Mouse (Mus musculus): ENCODE results near the gene Abcb9. TPM values are rescaled to one million over a fixed set of nuclear protein-coding genes. Genes with fewer than 3 reads are reported as not detected.
A peak's percentile ranks its signal among the peaks of the same experiment; 100 is the strongest.

The Abcb9 gene
- total and polyA plus RNA-seq, 2 experiments from 2014 or later: 29.6 to 42.1 TPM

DNA sequence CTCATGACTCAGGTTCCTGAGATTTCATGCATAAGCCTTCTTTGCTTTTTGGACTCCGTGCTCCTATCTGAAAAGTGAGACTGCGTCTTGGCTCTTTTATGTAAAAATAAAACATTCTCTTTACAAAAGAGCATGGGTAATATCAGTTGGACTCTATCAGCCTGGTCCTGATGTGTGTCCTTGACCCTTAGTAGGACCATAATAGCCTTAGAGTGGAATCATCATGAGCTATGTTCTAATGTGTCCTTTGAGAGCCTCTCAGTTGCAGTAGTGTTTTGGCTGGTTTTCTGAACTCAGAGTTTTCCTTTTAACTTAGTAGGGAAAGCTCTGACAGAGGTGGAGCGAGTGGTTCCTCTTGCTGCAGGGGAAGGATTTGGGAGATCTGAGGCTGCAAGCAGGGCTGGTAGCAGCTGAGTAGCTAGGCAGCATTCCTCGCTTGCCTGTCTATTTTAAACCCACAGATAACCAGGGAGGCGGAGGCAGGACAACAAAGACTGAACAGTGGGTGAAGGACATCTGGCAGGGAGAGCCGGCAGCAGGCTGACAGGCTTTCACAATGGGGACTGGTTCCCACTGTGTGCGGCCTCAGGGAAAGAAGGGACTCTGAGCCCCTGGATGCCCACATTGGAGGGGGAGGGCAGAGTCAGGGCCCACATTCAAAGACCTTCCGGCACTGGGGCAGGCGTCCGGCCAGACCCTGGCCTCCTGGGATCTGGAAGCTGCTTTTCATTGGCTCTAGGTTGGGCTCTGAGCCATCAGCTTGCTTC lies 52.2 kb downstream of the Abcb9 start:
- 17% methylated on average over 10 of the region's 10 CpGs for WGBS

GRCm38 (mm10) chr5:124041097-124041496 lies 54.5 kb downstream of the Abcb9 start:
- DNase-seq (ENCODE audit: low spot score) (no peak), ATAC-seq (ENCODE audit: low FRiP score) (no peak)
- 70% methylated on average over 9 of the region's 9 CpGs for WGBS
- Histone ChIP-seq H3K9ac (replicated peaks; ENCODE audit: low read length, poor library complexity, severe bottlenecking) (no peak overlapping the region), H3K4me2 (ENCODE audit: low read depth, low read length, poor library complexity, severe bottlenecking) (no peak overlapping the region), H3K27ac (ENCODE audit: low read depth, low read length) (no peak overlapping the region), H3K4me1 (ENCODE audit: insufficient read depth, low read length) (peaks cover 3% of the 10 kb centered on the region; the same call in 1 of the 2 replicates), H3K36me3 (ENCODE audit: insufficient read depth, low read length) (no peaks in the 10 kb centered on the region), H3K4me3 (ENCODE audit: low read depth, low read length) (no peak overlapping the region), H3K9me3 (ENCODE audit: low read length) (no peaks in the 10 kb centered on the region), H3K27me3 (ENCODE audit: insufficient read depth, low read length) (no peaks in the 10 kb centered on the region)
- no peak for TF ChIP-seq CTCF (IDR thresholded peaks at IDR 0.05)

More for the DNA sequence above, 52.2 kb downstream of the Abcb9 start:
- DNase-seq (ENCODE audit: low spot score): peak; percentile 94
- Histone ChIP-seq H3K9ac (replicated peaks; ENCODE audit: low read length, poor library complexity, severe bottlenecking) (peak overlapping the region; percentile 5; the same call in 1 of the 2 replicates), H3K9me3 (ENCODE audit: low read length) (no peaks in the 10 kb centered on the region), H3K4me2 (ENCODE audit: low read depth, low read length, poor library complexity, severe bottlenecking) (no peak overlapping the region), H3K36me3 (ENCODE audit: insufficient read depth, low read length) (no peaks in the 10 kb centered on the region), H3K27me3 (ENCODE audit: insufficient read depth, low read length) (no peaks in the 10 kb centered on the region), H3K27ac (ENCODE audit: low read depth, low read length) (peak overlapping the region; percentile 68), H3K4me3 (ENCODE audit: low read depth, low read length) (no peak overlapping the region), H3K4me1 (ENCODE audit: insufficient read depth, low read length) (peaks cover 3% of the 10 kb centered on the region; the same call in 1 of the 2 replicates)
- ATAC-seq (ENCODE audit: low FRiP score): peak; percentile 92
- TF ChIP-seq CTCF (IDR thresholded peaks at IDR 0.05): no peak

DNA sequence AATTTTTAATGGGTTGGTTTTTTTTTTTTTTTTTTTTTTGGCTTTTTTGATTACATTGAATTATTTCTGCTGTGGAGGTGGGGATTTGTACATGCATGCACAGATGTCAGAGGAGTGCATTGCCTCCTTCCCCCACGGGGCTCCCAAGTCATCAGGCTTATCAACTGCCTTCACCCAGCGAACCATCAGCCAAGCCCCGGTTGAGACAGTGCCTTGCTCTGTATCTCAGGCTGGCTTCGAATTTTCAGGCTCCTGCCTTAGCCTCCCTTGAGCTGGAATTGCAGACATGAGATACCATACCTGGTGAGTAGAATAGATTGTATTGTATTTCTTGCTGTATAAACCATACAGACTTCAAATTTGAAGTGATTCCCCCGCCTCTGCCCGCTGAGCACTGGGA lies 56.0 kb downstream of the Abcb9 start:
- Histone ChIP-seq H3K4me1 (ENCODE audit: insufficient read depth, low read length) (no peaks in the 10 kb centered on the region; the same call in 1 of the 2 replicates), H3K4me2 (ENCODE audit: low read depth, low read length, poor library complexity, severe bottlenecking) (no peak overlapping the region), H3K36me3 (ENCODE audit: insufficient read depth, low read length) (no peaks in the 10 kb centered on the region), H3K9me3 (ENCODE audit: low read length) (no peaks in the 10 kb centered on the region), H3K4me3 (ENCODE audit: low read depth, low read length) (no peak overlapping the region), H3K27ac (ENCODE audit: low read depth, low read length) (no peak overlapping the region), H3K9ac (replicated peaks; ENCODE audit: low read length, poor library complexity, severe bottlenecking) (no peak overlapping the region), H3K27me3 (ENCODE audit: insufficient read depth, low read length) (no peaks in the 10 kb centered on the region)
- DNase-seq (ENCODE audit: low spot score) (no peak), ATAC-seq (ENCODE audit: low FRiP score) (no peak)
- WGBS: 85% methylated on average over 6 of the region's 6 CpGs
- no peak for TF ChIP-seq CTCF (IDR thresholded peaks at IDR 0.05)

DNA sequence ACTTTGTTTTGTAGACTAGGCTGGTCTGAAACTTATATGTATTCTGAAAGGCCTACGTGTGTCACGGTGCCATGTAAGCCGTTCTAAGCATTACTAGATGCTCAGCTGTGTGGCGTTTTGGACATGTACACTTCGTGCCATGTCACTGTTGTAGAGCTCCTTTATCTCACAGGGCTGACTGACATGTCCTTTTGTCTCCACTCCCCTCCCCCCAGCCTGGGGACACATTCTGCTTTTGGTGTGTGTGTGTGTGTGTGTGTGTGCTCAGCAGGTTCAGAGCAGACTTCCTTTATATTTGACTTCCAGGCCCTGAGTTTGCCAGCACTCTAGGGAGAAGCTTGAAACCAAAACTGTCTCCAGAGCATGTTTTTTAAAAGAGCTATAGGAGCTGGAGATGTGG lies 58.8 kb downstream of the Abcb9 start:
- TF ChIP-seq CTCF (IDR thresholded peaks at IDR 0.05): no peak
- Histone ChIP-seq H3K36me3 (ENCODE audit: insufficient read depth, low read length) (no peaks in the 10 kb centered on the region), H3K27ac (ENCODE audit: low read depth, low read length) (no peak overlapping the region), H3K4me1 (ENCODE audit: insufficient read depth, low read length) (no peaks in the 10 kb centered on the region), H3K9ac (replicated peaks; ENCODE audit: low read length, poor library complexity, severe bottlenecking) (no peak overlapping the region), H3K4me2 (ENCODE audit: low read depth, low read length, poor library complexity, severe bottlenecking) (no peak overlapping the region), H3K27me3 (ENCODE audit: insufficient read depth, low read length) (no peaks in the 10 kb centered on the region), H3K4me3 (ENCODE audit: low read depth, low read length) (no peak overlapping the region), H3K9me3 (ENCODE audit: low read length) (no peaks in the 10 kb centered on the region)
- ATAC-seq (ENCODE audit: low FRiP score) (no peak), DNase-seq (ENCODE audit: low spot score) (no peak)
- WGBS: 20% methylated on average over 5 of the region's 5 CpGs

- no peak for TF ChIP-seq CTCF (IDR thresholded peaks at IDR 0.05)
- Histone ChIP-seq H3K27ac (ENCODE audit: low read depth, low read length) (no peak overlapping the region), H3K36me3 (ENCODE audit: insufficient read depth, low read length) (no peaks in the 10 kb centered on the region), H3K4me2 (ENCODE audit: low read depth, low read length, poor library complexity, severe bottlenecking) (no peak overlapping the region), H3K4me1 (ENCODE audit: insufficient read depth, low read length) (no peaks in the 10 kb centered on the region), H3K4me3 (ENCODE audit: low read depth, low read length) (no peak overlapping the region), H3K27me3 (ENCODE audit: insufficient read depth, low read length) (no peaks in the 10 kb centered on the region), H3K9ac (replicated peaks; ENCODE audit: low read length, poor library complexity, severe bottlenecking) (no peak overlapping the region), H3K9me3 (ENCODE audit: low read length) (no peaks in the 10 kb centered on the region)
- DNase-seq (ENCODE audit: low spot score): no peak
- WGBS: 42% methylated on average over 6 of the region's 6 CpGs
- no peak for ATAC-seq (ENCODE audit: low FRiP score)
Measured at GRCm38 (mm10) chr5:124036341-124036740, 59.3 kb downstream of the Abcb9 start.

DNA sequence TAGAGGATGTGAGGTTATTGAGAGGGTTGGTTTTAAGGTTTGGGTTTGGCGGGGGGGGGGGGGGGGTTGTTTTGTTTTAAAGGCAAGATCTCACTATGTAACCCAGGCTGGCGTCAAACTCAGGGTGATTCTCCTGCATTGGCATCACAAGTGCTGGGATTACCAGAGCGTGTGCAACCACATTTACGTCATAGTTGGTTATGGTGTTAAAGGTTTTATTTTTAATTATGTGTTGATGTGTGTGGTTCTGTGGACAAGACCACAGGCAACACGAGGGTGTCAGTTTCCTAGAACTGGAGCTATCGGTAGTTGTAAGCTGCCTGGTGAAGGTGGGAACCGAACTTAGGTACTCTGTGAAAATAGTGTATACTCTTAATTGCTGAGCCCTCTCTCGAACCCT lies 59.8 kb downstream of the Abcb9 start:
- H3K9ac ChIP-seq (replicated peaks; ENCODE audit: low read length, poor library complexity, severe bottlenecking): no peak overlapping the region
- H3K27ac ChIP-seq (ENCODE audit: low read depth, low read length): no peak overlapping the region
- WGBS: 77% methylated on average over 8 of the region's 8 CpGs
- no peak for TF ChIP-seq CTCF (IDR thresholded peaks at IDR 0.05)
- ATAC-seq (ENCODE audit: low FRiP score) (no peak), DNase-seq (ENCODE audit: low spot score) (no peak)
- no peaks in the 10 kb centered on the region for H3K36me3 ChIP-seq (ENCODE audit: insufficient read depth, low read length)
- H3K9me3 ChIP-seq (ENCODE audit: low read length): no peaks in the 10 kb centered on the region
- H3K27me3 ChIP-seq (ENCODE audit: insufficient read depth, low read length): no peaks in the 10 kb centered on the region
- H3K4me3 ChIP-seq (ENCODE audit: low read depth, low read length): no peak overlapping the region
- no peak overlapping the region for H3K4me2 ChIP-seq (ENCODE audit: low read depth, low read length, poor library complexity, severe bottlenecking)
- no peaks in the 10 kb centered on the region for H3K4me1 ChIP-seq (ENCODE audit: insufficient read depth, low read length)

Measured in midbrain, postnatal 0 days (tissue).